Mouse (Mus musculus): ENCODE results near the gene Hoxa10.

DNA sequence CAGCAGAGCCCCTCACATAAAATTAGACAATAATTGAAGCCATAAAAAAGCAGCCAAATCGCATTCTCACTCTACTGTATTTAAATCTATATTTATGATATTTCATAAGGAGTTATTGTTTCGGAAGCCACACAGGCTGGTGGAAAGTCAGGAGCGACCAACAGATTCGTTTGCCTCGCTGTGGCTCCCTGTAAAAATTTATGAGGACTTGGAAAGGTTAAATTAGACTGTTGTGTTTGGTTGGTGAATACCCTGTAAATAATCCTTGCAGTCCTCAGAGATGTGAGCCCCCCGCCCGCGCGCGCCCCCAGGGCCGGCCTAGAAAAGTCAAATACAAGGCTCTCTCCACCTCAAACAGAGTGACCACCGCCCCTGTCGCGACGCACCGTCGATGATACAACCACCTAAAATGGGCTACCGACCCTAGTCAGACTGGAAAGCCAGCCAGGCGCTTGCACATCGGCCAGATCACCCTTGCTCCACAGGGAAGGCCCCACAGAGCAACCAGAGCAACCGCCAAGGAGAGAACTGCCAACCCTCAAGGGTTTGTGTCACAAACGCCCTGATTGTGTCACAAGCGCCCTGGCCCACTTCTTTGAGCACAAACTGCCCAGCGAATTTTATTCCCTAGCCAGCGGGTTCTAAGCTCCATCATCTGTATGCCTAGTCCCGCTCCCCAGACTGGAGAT, 13.9 kb downstream of the Hoxa10 start:
- TF ChIP-seq EP300 (IDR thresholded peaks at IDR 0.05; ENCODE audit: low read depth in 1 of 2, low read length in 2 of 2) (no peak), CHD2 (IDR thresholded peaks at IDR 0.05; ENCODE audit: low read length) (no peak)

Measured in MEL (cell line).